Mouse (Mus musculus) embryonic facial prominence, embryonic 11.5 days (tissue): ENCODE data around the gene Stat2. TPM values are rescaled to one million over a fixed set of nuclear protein-coding genes. Genes with fewer than 3 reads are reported as not detected.
"Not testable (repeated sequence)": the region's sequence is repeated elsewhere in the genome, so short reads cannot be mapped to it uniquely, and the experiment has no call there.

Experiments
- ATAC-seq: fragments of 200-750 bp; cut with Nextera tagmentation; replicated peaks from 2 replicates; pipeline ENCODE4 v1.8.0; 2017; ENCODE audit warnings: low read depth; ENCODE audit not compliant: insufficient number of reproducible peaks, low FRiP score, low TSS enrichment
- DNase-seq: peaks from one replicate; pipeline ENCODE4 v3.0.0-alpha.2; 2015; ENCODE audit warnings: low spot score
- H3K27ac ChIP-seq: fragments of 300-500 bp; sonication (generic); replicated peaks from 2 replicates; pipeline ENCODE4 v1.5.1; 2014; ENCODE audit warnings: mild to moderate bottlenecking, low read depth, low read length, control low read depth
- H3K27me3 ChIP-seq: fragments of 300-500 bp; sonication (generic); 2 replicates; pipeline ENCODE4 v1.6.1; 2014; ENCODE audit warnings: mild to moderate bottlenecking, low read length, moderate library complexity, mixed read lengths; ENCODE audit not compliant: control insufficient read depth, insufficient read depth
- H3K36me3 ChIP-seq: fragments of 300-500 bp; sonication (generic); replicated peaks from 2 replicates; pipeline ENCODE4 v1.6.1; 2014; ENCODE audit warnings: low read depth, mild to moderate bottlenecking, low read length, moderate library complexity, mixed read lengths; ENCODE audit not compliant: control insufficient read depth, insufficient read depth
- H3K4me1 ChIP-seq: fragments of 300-500 bp; sonication (generic); 2 replicates; pipeline ENCODE4 v1.6.1; 2014; ENCODE audit warnings: low read length, mixed read lengths; ENCODE audit not compliant: control insufficient read depth, insufficient read depth
- H3K4me2 ChIP-seq: fragments of 300-500 bp; sonication (generic); 2 replicates; pipeline ENCODE4 v1.6.1; 2014; ENCODE audit warnings: low read depth, mild to moderate bottlenecking, control low read depth, low read length, moderate library complexity
- H3K4me3 ChIP-seq: fragments of 300-500 bp; sonication (generic); 2 replicates; pipeline ENCODE4 v1.5.1; 2014; ENCODE audit warnings: low read depth, low read length, control low read depth
- H3K9ac ChIP-seq: fragments of 300-500 bp; sonication (generic); replicated peaks from 2 replicates; pipeline ENCODE4 v1.6.1; 2014; ENCODE audit warnings: mild to moderate bottlenecking, control low read depth, low read length
- H3K9me3 ChIP-seq: fragments of 300-500 bp; sonication (generic); replicated peaks from 2 replicates; pipeline ENCODE4 v1.6.1; 2016; ENCODE audit warnings: mild to moderate bottlenecking, low read length, inconsistent platforms, mixed read lengths; ENCODE audit not compliant: control insufficient read depth
- WGBS: fragments of 180-500 bp; shearing (Covaris S2); extraction: QIAGEN DNeasy Blood & Tissue Kit; methylation state at CpG from one replicate; pipeline ENCODE4 v1.1.7; 2014; 5-methylcytosine and 5-hydroxymethylcytosine counted together
- polyA plus RNA-seq: library from polyadenylated mRNA; unstranded; fragments of >200 nt; fragmentation: Nextera tagmentation; extraction: Ambion mirVana; gene quantifications from 2 replicates; pipeline ENCODE4 v1.2.1, GENCODE M21; 2014

Gene Stat2
- polyA plus RNA-seq, 1 experiment from 2014 or later: 12.7 TPM

- not testable (repeated sequence) for H3K4me3 ChIP-seq, H3K4me1 ChIP-seq, H3K4me2 ChIP-seq, H3K9me3 ChIP-seq, DNase-seq, H3K9ac ChIP-seq, H3K27me3 ChIP-seq, ATAC-seq, H3K27ac ChIP-seq, H3K36me3 ChIP-seq
- WGBS: 82% methylated on average over 4 of the region's 7 CpGs
Observed at GRCm38 (mm10) chr10:128272819-128273439, 2.6 kb downstream of the Stat2 start.

- not testable (repeated sequence) for H3K9me3 ChIP-seq, H3K27ac ChIP-seq, H3K9ac ChIP-seq, ATAC-seq, DNase-seq, H3K4me2 ChIP-seq, H3K4me1 ChIP-seq, H3K36me3 ChIP-seq, H3K27me3 ChIP-seq, H3K4me3 ChIP-seq
- WGBS: 90% methylated on average over 1 of the region's 1 CpGs
Observed at GRCm38 (mm10) chr10:128275374-128275773, 5.0 kb downstream of the Stat2 start.

GRCm38 (mm10) chr10:128278158-128278557 is 7.8 kb downstream of the Stat2 start:
- no peaks in the 10 kb centered on the region; the same call in 1 of the 2 replicates for H3K36me3 ChIP-seq
- no peak for DNase-seq
- no peak overlapping the region for H3K27ac ChIP-seq
- no peaks in the 10 kb centered on the region for H3K4me1 ChIP-seq
- no peaks in the 10 kb centered on the region for H3K27me3 ChIP-seq
- no peak overlapping the region for H3K4me2 ChIP-seq
- H3K9me3 ChIP-seq: no peaks in the 10 kb centered on the region
- WGBS: 52% methylated on average over 6 of the region's 6 CpGs
- no peak overlapping the region for H3K9ac ChIP-seq
- no peak for ATAC-seq
- no peak overlapping the region for H3K4me3 ChIP-seq

GRCm38 (mm10) chr10:128280943-128281342 is 10.6 kb downstream of the Stat2 start:
- H3K27ac ChIP-seq: no peak overlapping the region
- H3K27me3 ChIP-seq: no peaks in the 10 kb centered on the region
- no peak overlapping the region for H3K4me2 ChIP-seq
- no peak for DNase-seq
- WGBS: 89% methylated on average over 6 of the region's 6 CpGs
- H3K4me1 ChIP-seq: no peaks in the 10 kb centered on the region
- no peaks in the 10 kb centered on the region for H3K9me3 ChIP-seq
- no peaks in the 10 kb centered on the region; the same call in 1 of the 2 replicates for H3K36me3 ChIP-seq
- H3K4me3 ChIP-seq: no peak overlapping the region
- no peak for ATAC-seq
- H3K9ac ChIP-seq: no peak overlapping the region

- no peak for ATAC-seq
- 91% methylated on average over 14 of the region's 14 CpGs for whole genome bisulfite sequencing
- Histone ChIP-seq H3K4me2 (no peak overlapping the region), H3K9me3 (no peaks in the 10 kb centered on the region), H3K27me3 (no peaks in the 10 kb centered on the region), H3K4me1 (no peaks in the 10 kb centered on the region), H3K27ac (no peak overlapping the region), H3K9ac (no peak overlapping the region), H3K4me3 (no peak overlapping the region), H3K36me3 (no peaks in the 10 kb centered on the region; the same call in 1 of the 2 replicates)
- no peak for DNase-seq
Observed at GRCm38 (mm10) chr10:128281682-128282081, 11.3 kb downstream of the Stat2 start.

- ATAC-seq: no peak
- Histone ChIP-seq H3K27me3 (no peaks in the 10 kb centered on the region), H3K9ac (no peak overlapping the region), H3K27ac (no peak overlapping the region), H3K4me1 (no peaks in the 10 kb centered on the region), H3K9me3 (no peaks in the 10 kb centered on the region), H3K4me3 (no peak overlapping the region), H3K4me2 (no peak overlapping the region), H3K36me3 (no peaks in the 10 kb centered on the region; the same call in 1 of the 2 replicates)
- no peak for DNase-seq
- whole genome bisulfite sequencing: 84% methylated on average over 20 of the region's 20 CpGs
Observed at GRCm38 (mm10) chr10:128282886-128283450, 12.6 kb downstream of the Stat2 start.

- Histone ChIP-seq H3K4me1 (no peaks in the 10 kb centered on the region), H3K9ac (no peak overlapping the region), H3K4me2 (no peak overlapping the region), H3K9me3 (no peaks in the 10 kb centered on the region), H3K27me3 (no peaks in the 10 kb centered on the region), H3K36me3 (no peaks in the 10 kb centered on the region; the same call in 1 of the 2 replicates), H3K4me3 (no peak overlapping the region), H3K27ac (no peak overlapping the region)
- 0 out of 2 replicates have a peak, but pooled peaks have one; percentile 3 for ATAC-seq
- WGBS: 59% methylated on average over 31 of the region's 31 CpGs
- peak; percentile 83 for DNase-seq
Observed at GRCm38 (mm10) chr10:128283604-128284579, 13.5 kb downstream of the Stat2 start.
